Mouse (Mus musculus) liver, adult 2 months (tissue): ENCODE results near the gene Pclo. TPM values are rescaled to one million over a fixed set of nuclear protein-coding genes. Genes with fewer than 3 reads are reported as not detected.

Experiments
- DNase-seq: peaks from one replicate; pipeline ENCODE4 v3.0.0-alpha.2; 2011; ENCODE audit warnings: low read depth, low spot score; ENCODE audit errors: extremely low read depth
- H3K27ac ChIP-seq: fragments of 200-500 bp; replicated peaks from 2 replicates; pipeline ENCODE4 v1.5.1; 2012; ENCODE audit warnings: low read depth, mild to moderate bottlenecking, control low read depth, inconsistent platforms, low read length; ENCODE audit not compliant: insufficient read depth
- H3K27me3 ChIP-seq: fragments of 200-500 bp; 2 replicates; pipeline ENCODE4 v1.6.1; 2012; ENCODE audit warnings: mild to moderate bottlenecking, moderate library complexity, low read length, inconsistent platforms; ENCODE audit not compliant: control insufficient read depth, insufficient read depth
- H3K36me3 ChIP-seq: fragments of 200-500 bp; 2 replicates; pipeline ENCODE4 v1.6.1; 2012; ENCODE audit warnings: low read length, inconsistent platforms; ENCODE audit not compliant: control insufficient read depth, insufficient read depth
- H3K4me1 ChIP-seq: fragments of 200-500 bp; 2 replicates; pipeline ENCODE4 v1.6.1; 2011; ENCODE audit warnings: low read length; ENCODE audit not compliant: control insufficient read depth, insufficient read depth
- H3K4me3 ChIP-seq: fragments of 200-500 bp; 2 replicates; pipeline ENCODE4 v1.5.1; 2011; ENCODE audit warnings: low read depth, mild to moderate bottlenecking, control low read depth, low read length, moderate library complexity; ENCODE audit not compliant: insufficient read depth
- H3K79me2 ChIP-seq: fragments of 200-500 bp; 2 replicates; pipeline ENCODE4 v1.6.1; 2012; ENCODE audit warnings: inconsistent platforms, mild to moderate bottlenecking, low read length, moderate library complexity; ENCODE audit not compliant: control insufficient read depth, insufficient read depth
- H3K9ac ChIP-seq: fragments of 200-500 bp; 2 replicates; pipeline ENCODE4 v1.6.1; 2012; ENCODE audit warnings: low read depth, mild to moderate bottlenecking, control low read depth, inconsistent platforms, low read length
- CTCF ChIP-seq: fragments of 200-500 bp; IDR thresholded peaks from 2 replicates; pipeline ENCODE4 v1.5.1; 2011; ENCODE audit warnings: low read depth, low read length, control low read depth
- POLR2A ChIP-seq: fragments of 200-500 bp; IDR thresholded peaks from 2 replicates; pipeline ENCODE4 v1.6.1; 2011; ENCODE audit warnings: low read length, control low read depth; ENCODE audit not compliant: insufficient read depth; ENCODE audit errors: extremely low read depth
- WGBS: fragments of 180-500 bp; shearing (Covaris S2); methylation state at CpG from one replicate; pipeline ENCODE4 v1.1.7; 2018; 5-methylcytosine and 5-hydroxymethylcytosine counted together
- polyA plus RNA-seq: library from polyadenylated mRNA; depleted of rRNA; stranded (reverse); fragments of >200 nt; gene quantifications from 2 replicates; pipeline ENCODE4 v1.2.3, GENCODE M21; 2012
- total RNA-seq: library from RNA; depleted of rRNA; stranded (reverse); fragments of >200 nt; gene quantifications from 2 replicates; pipeline ENCODE4 v1.2.3, GENCODE M21; 2014

Gene Pclo
- total and polyA plus RNA-seq, 2 experiments, result 0.04 to 0.28 TPM

- TF ChIP-seq CTCF (no peak), POLR2A (no peak)
- H3K4me3 ChIP-seq, result no peak overlapping the region
- no peaks in the 10 kb centered on the region for H3K27me3 ChIP-seq
- 75% methylated on average over 1 of the region's 1 CpGs for WGBS
- no peaks in the 10 kb centered on the region for H3K36me3 ChIP-seq
- H3K79me2 ChIP-seq, result no peaks in the 10 kb centered on the region
- H3K9ac ChIP-seq, result no peak overlapping the region
- DNase-seq, result no peak
- no peaks in the 10 kb centered on the region for H3K4me1 ChIP-seq
- no peak overlapping the region for H3K27ac ChIP-seq
Measured at GRCm38 (mm10) chr5:14641260-14641659, 126.5 kb downstream of the Pclo start.

GRCm38 (mm10) chr5:14645856-14646255 lies 131.1 kb downstream of the Pclo start:
- Histone ChIP-seq H3K4me1 (no peaks in the 10 kb centered on the region), H3K9ac (no peak overlapping the region), H3K36me3 (no peaks in the 10 kb centered on the region), H3K79me2 (no peaks in the 10 kb centered on the region), H3K27me3 (no peaks in the 10 kb centered on the region), H3K4me3 (no peak overlapping the region), H3K27ac (no peak overlapping the region)
- no peak for DNase-seq
- no peak for TF ChIP-seq CTCF
- TF ChIP-seq POLR2A, result no peak
- WGBS, result 88% methylated on average over 3 of the region's 3 CpGs

- Histone ChIP-seq H3K27me3 (no peaks in the 10 kb centered on the region), H3K4me3 (no peak overlapping the region), H3K36me3 (no peaks in the 10 kb centered on the region), H3K79me2 (no peaks in the 10 kb centered on the region), H3K4me1 (no peaks in the 10 kb centered on the region), H3K27ac (no peak overlapping the region), H3K9ac (no peak overlapping the region)
- DNase-seq, result no peak
- TF ChIP-seq CTCF, result no peak
- 76% methylated on average over 1 of the region's 1 CpGs for WGBS
Measured at GRCm38 (mm10) chr5:14660637-14661036, 145.9 kb downstream of the Pclo start.

DNA sequence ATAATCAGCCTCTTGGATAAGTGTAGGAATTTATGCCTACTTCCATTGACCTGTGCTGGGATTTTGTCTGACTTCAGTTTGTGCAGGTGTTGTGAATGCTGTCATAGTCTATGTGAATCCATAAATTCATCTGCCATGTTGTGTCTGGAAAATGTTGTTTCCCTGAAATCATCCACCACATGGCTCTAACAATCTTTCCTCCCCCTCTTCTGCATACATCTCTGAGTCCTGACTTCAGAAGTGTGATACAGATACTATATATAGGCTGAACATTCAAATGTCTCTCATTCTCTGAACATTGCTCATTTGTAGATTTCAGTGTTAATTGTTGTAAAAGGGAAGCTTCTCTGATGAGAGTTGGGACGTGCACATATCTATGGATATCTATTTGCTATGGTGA lies 147.5 kb downstream of the Pclo start:
- H3K4me3 ChIP-seq, result no peak overlapping the region
- WGBS, result 51% methylated on average over 1 of the region's 1 CpGs

DNA sequence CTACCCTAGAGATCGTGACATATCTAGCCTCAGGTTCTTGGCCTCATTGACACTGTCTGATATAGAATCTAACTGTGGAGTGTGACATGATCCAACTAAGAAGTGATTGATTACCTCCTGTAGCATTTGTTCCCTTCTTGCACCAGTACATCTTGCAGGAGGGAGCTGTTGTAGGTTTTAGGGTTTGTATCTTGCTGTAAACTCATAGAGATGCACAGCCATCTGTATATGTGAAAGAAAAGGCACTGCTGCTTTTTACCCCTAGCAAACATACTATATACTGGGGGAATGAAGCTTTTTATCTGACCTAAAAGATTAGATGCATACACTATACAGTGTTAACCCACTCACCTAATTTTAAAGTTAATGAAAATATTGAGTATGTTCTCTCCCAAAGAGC lies 147.9 kb downstream of the Pclo start:
- Histone ChIP-seq H3K27ac (no peak overlapping the region), H3K4me3 (no peak overlapping the region), H3K9ac (no peak overlapping the region), H3K27me3 (no peaks in the 10 kb centered on the region), H3K36me3 (no peaks in the 10 kb centered on the region), H3K4me1 (no peaks in the 10 kb centered on the region), H3K79me2 (no peaks in the 10 kb centered on the region)
- WGBS, result 73% methylated on average over 1 of the region's 1 CpGs
- no peak for DNase-seq
- TF ChIP-seq POLR2A (no peak), CTCF (no peak)

More for the DNA sequence above, 147.5 kb downstream of the Pclo start:
- TF ChIP-seq POLR2A (no peak), CTCF (no peak)
- no peak overlapping the region for H3K27ac ChIP-seq
- no peaks in the 10 kb centered on the region for H3K27me3 ChIP-seq
- H3K4me1 ChIP-seq, result no peaks in the 10 kb centered on the region
- H3K36me3 ChIP-seq, result no peaks in the 10 kb centered on the region
- DNase-seq, result no peak
- H3K9ac ChIP-seq, result no peak overlapping the region
- no peaks in the 10 kb centered on the region for H3K79me2 ChIP-seq

DNA sequence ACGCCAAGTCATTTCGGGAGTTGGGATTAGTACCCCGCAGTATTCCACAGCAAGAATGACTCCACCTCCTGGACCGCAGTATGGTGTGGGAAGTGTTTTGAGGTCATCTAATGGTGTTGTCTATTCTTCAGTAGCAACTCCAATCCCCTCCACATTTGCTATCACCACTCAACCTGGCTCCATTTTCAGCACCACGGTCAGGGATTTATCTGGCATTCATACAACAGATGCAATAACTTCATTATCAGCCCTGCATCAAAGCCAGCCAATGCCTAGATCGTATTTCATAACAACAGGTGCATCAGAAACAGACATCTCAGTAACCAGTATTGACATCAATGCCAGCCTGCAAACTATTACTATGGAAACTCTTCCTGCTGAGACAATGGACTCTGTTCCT lies 165.7 kb downstream of the Pclo start:
- no peaks in the 10 kb centered on the region for H3K36me3 ChIP-seq
- no peaks in the 10 kb centered on the region for H3K27me3 ChIP-seq
- 85% methylated on average over 6 of the region's 6 CpGs for WGBS
- TF ChIP-seq POLR2A, result no peak
- no peak for TF ChIP-seq CTCF
- H3K4me1 ChIP-seq, result no peaks in the 10 kb centered on the region
- H3K27ac ChIP-seq, result no peak overlapping the region
- H3K79me2 ChIP-seq, result no peaks in the 10 kb centered on the region
- no peak overlapping the region for H3K4me3 ChIP-seq
- no peak for DNase-seq
- H3K9ac ChIP-seq, result no peak overlapping the region
